Mouse (Mus musculus): Measurements from ENCODE around the gene Cant1. TPM values are rescaled to one million over a fixed set of nuclear protein-coding genes. Genes with fewer than 3 reads are reported as not detected.
A peak's percentile ranks its signal among the peaks of the same experiment; 100 is the strongest.

The Cant1 gene
- polyA plus RNA-seq, 1 experiment from 2014 or later = 7.8 TPM

GRCm38 (mm10) chr11:118445843-118446242 is 27.0 kb upstream of the Cant1 start:
- peak; percentile 45; the same call in 1 of the 2 replicates for ATAC-seq
- Histone ChIP-seq H3K9me3 (ENCODE audit: low read length) (no peaks in the 10 kb centered on the region), H3K9ac (replicated peaks) (no peak overlapping the region), H3K36me3 (replicated peaks; ENCODE audit: insufficient read depth, low read length) (no peaks in the 10 kb centered on the region), H3K27ac (ENCODE audit: low read depth) (no peak overlapping the region), H3K4me3 (ENCODE audit: low read depth, low read length) (no peak overlapping the region), H3K4me2 (ENCODE audit: low read depth, low read length) (no peak overlapping the region), H3K27me3 (ENCODE audit: insufficient read depth, low read length) (0 out of 2 replicates have a peak, but pooled peaks cover 3% of the 10 kb centered on the region), H3K4me1 (ENCODE audit: insufficient read depth) (no peaks in the 10 kb centered on the region)
- peak; percentile 78 for DNase-seq
- no peak for TF ChIP-seq EP300 (IDR thresholded peaks at IDR 0.05; ENCODE audit: low read depth)
- peak; percentile 98 for TF ChIP-seq CTCF (IDR thresholded peaks at IDR 0.05; ENCODE audit: low read depth)
- WGBS (ENCODE audit: insufficient replicate concordance) = 14% methylated on average over 3 of the region's 3 CpGs

- Histone ChIP-seq H3K27ac (ENCODE audit: low read depth) (no peak overlapping the region), H3K9ac (replicated peaks) (no peak overlapping the region), H3K9me3 (ENCODE audit: low read length) (no peaks in the 10 kb centered on the region), H3K4me1 (ENCODE audit: insufficient read depth) (no peaks in the 10 kb centered on the region), H3K27me3 (ENCODE audit: insufficient read depth, low read length) (0 out of 2 replicates have a peak, but pooled peaks cover 3% of the 10 kb centered on the region), H3K4me3 (ENCODE audit: low read depth, low read length) (no peak overlapping the region), H3K4me2 (ENCODE audit: low read depth, low read length) (no peak overlapping the region), H3K36me3 (replicated peaks; ENCODE audit: insufficient read depth, low read length) (no peaks in the 10 kb centered on the region)
- DNase-seq (peak; percentile 85), ATAC-seq (peak; percentile 87)
- peak; percentile 90 for TF ChIP-seq CTCF (IDR thresholded peaks at IDR 0.05; ENCODE audit: low read depth)
- TF ChIP-seq EP300 (IDR thresholded peaks at IDR 0.05; ENCODE audit: low read depth) = no peak
- WGBS (ENCODE audit: insufficient replicate concordance) = 32% methylated on average over 11 of the region's 11 CpGs
Observed at GRCm38 (mm10) chr11:118443201-118443970, 24.5 kb upstream of the Cant1 start.

- no peak for TF ChIP-seq EP300 (IDR thresholded peaks at IDR 0.05; ENCODE audit: low read depth)
- no peak for TF ChIP-seq CTCF (IDR thresholded peaks at IDR 0.05; ENCODE audit: low read depth)
- no peak for ATAC-seq
- Histone ChIP-seq H3K4me2 (ENCODE audit: low read depth, low read length) (no peak overlapping the region), H3K27ac (ENCODE audit: low read depth) (no peak overlapping the region), H3K27me3 (ENCODE audit: insufficient read depth, low read length) (0 out of 2 replicates have a peak, but pooled peaks cover 3% of the 10 kb centered on the region), H3K4me1 (ENCODE audit: insufficient read depth) (no peaks in the 10 kb centered on the region), H3K9ac (replicated peaks) (no peak overlapping the region), H3K4me3 (ENCODE audit: low read depth, low read length) (no peak overlapping the region), H3K9me3 (ENCODE audit: low read length) (no peaks in the 10 kb centered on the region), H3K36me3 (replicated peaks; ENCODE audit: insufficient read depth, low read length) (no peaks in the 10 kb centered on the region)
- 65% methylated on average over 13 of the region's 13 CpGs for WGBS (ENCODE audit: insufficient replicate concordance)
- DNase-seq = no peak
Observed at GRCm38 (mm10) chr11:118442691-118443090, 23.8 kb upstream of the Cant1 start.

- no peaks in the 10 kb centered on the region for H3K9me3 ChIP-seq (ENCODE audit: low read length)
- no peak overlapping the region for H3K4me3 ChIP-seq (ENCODE audit: low read depth, low read length)
- WGBS (ENCODE audit: insufficient replicate concordance) = 40% methylated on average over 11 of the region's 11 CpGs
- H3K27me3 ChIP-seq (ENCODE audit: insufficient read depth, low read length) = 0 out of 2 replicates have a peak, but pooled peaks cover under 1% of the 10 kb centered on the region
- peak; percentile 74 for TF ChIP-seq EP300 (IDR thresholded peaks at IDR 0.05; ENCODE audit: low read depth)
- no peak for TF ChIP-seq CTCF (IDR thresholded peaks at IDR 0.05; ENCODE audit: low read depth)
- no peak overlapping the region for H3K4me2 ChIP-seq (ENCODE audit: low read depth, low read length)
- H3K36me3 ChIP-seq (replicated peaks; ENCODE audit: insufficient read depth, low read length) = no peaks in the 10 kb centered on the region
- DNase-seq (no peak), ATAC-seq (peak; percentile 46)
- H3K9ac ChIP-seq (replicated peaks) = no peak overlapping the region
- H3K27ac ChIP-seq (ENCODE audit: low read depth) = peak overlapping the region; percentile 32; the same call in 1 of the 2 replicates
- H3K4me1 ChIP-seq (ENCODE audit: insufficient read depth) = no peaks in the 10 kb centered on the region
Observed at GRCm38 (mm10) chr11:118438665-118439414, 20.0 kb upstream of the Cant1 start.

GRCm38 (mm10) chr11:118436471-118436935 is 17.6 kb upstream of the Cant1 start:
- Histone ChIP-seq H3K9me3 (ENCODE audit: low read length) (no peaks in the 10 kb centered on the region), H3K4me3 (ENCODE audit: low read depth, low read length) (no peak overlapping the region), H3K4me1 (ENCODE audit: insufficient read depth) (no peaks in the 10 kb centered on the region), H3K36me3 (replicated peaks; ENCODE audit: insufficient read depth, low read length) (no peaks in the 10 kb centered on the region), H3K9ac (replicated peaks) (no peak overlapping the region), H3K27me3 (ENCODE audit: insufficient read depth, low read length) (no peaks in the 10 kb centered on the region), H3K4me2 (ENCODE audit: low read depth, low read length) (no peak overlapping the region), H3K27ac (ENCODE audit: low read depth) (no peak overlapping the region)
- no peak for ATAC-seq
- no peak for DNase-seq
- 58% methylated on average over 6 of the region's 6 CpGs for WGBS (ENCODE audit: insufficient replicate concordance)
- no peak for TF ChIP-seq EP300 (IDR thresholded peaks at IDR 0.05; ENCODE audit: low read depth)
- TF ChIP-seq CTCF (IDR thresholded peaks at IDR 0.05; ENCODE audit: low read depth) = peak; percentile 31

- 43% methylated on average over 13 of the region's 13 CpGs for WGBS (ENCODE audit: insufficient replicate concordance)
- no peak overlapping the region for H3K9ac ChIP-seq (replicated peaks)
- no peak for DNase-seq
- no peak overlapping the region for H3K27ac ChIP-seq (ENCODE audit: low read depth)
- no peak for ATAC-seq
- no peaks in the 10 kb centered on the region for H3K9me3 ChIP-seq (ENCODE audit: low read length)
- no peaks in the 10 kb centered on the region for H3K4me1 ChIP-seq (ENCODE audit: insufficient read depth)
- no peak overlapping the region for H3K4me2 ChIP-seq (ENCODE audit: low read depth, low read length)
- no peak overlapping the region for H3K4me3 ChIP-seq (ENCODE audit: low read depth, low read length)
- no peak for TF ChIP-seq EP300 (IDR thresholded peaks at IDR 0.05; ENCODE audit: low read depth)
- no peak for TF ChIP-seq CTCF (IDR thresholded peaks at IDR 0.05; ENCODE audit: low read depth)
- no peaks in the 10 kb centered on the region for H3K36me3 ChIP-seq (replicated peaks; ENCODE audit: insufficient read depth, low read length)
- peaks cover 3% of the 10 kb centered on the region; the same call in 1 of the 2 replicates for H3K27me3 ChIP-seq (ENCODE audit: insufficient read depth, low read length)
Observed at GRCm38 (mm10) chr11:118434093-118434492, 15.2 kb upstream of the Cant1 start.
